Mouse (Mus musculus): ENCODE measurements around the gene Tmem51. TPM values are rescaled to one million over a fixed set of nuclear protein-coding genes. Genes with fewer than 3 reads are reported as not detected.

The Tmem51 gene
- total RNA-seq, 4 experiments from 2014 or later, result 5.0 to 6.8 (median 5.4) TPM

Other genes with a start within 250 kb of the Tmem51 start
- gene Ctrc, start 237.9 kb downstream of the Tmem51 start, total RNA-seq (2022), result not detected
- 100 to 1,000 TPM; 257 to 276 (median 261) TPM for gene Efhd2, start 209.4 kb downstream of the Tmem51 start, total RNA-seq (2022)
- gene Fhad1, start 69.2 kb downstream of the Tmem51 start, total RNA-seq (2022), result 10 to 100 TPM in 1 of 4 experiments, 1 to 10 TPM in 3; 6.4 to 11.9 (median 8.2) TPM
- gene Kazn, start 155.1 kb upstream of the Tmem51 start, total RNA-seq (2022), result 100 to 1,000 TPM in 2 of 4 experiments, 10 to 100 TPM in 2; 91.5 to 107 (median 100) TPM